Mouse (Mus musculus) G1E (cell line): Measurements from ENCODE around the gene Adm. TPM values are rescaled to one million over a fixed set of nuclear protein-coding genes. Genes with fewer than 3 reads are reported as not detected.

Experiments
- ATAC-seq: 2 replicates; pipeline ENCODE4 v1.8.0; 2016; ENCODE audit warnings: mild to moderate bottlenecking; ENCODE audit not compliant: insufficient number of reproducible peaks, poor library complexity, low FRiP score, severe bottlenecking; ENCODE audit errors: extremely low read depth
- DNase-seq: peaks from one replicate; pipeline ENCODE4 v3.0.0; 2012; ENCODE audit warnings: low spot score
- H3K27me3 ChIP-seq: 2 replicates; pipeline ENCODE4 v1.6.1; 2012; ENCODE audit warnings: mild to moderate bottlenecking, low read length, inconsistent platforms; ENCODE audit not compliant: insufficient read depth
- H3K36me3 ChIP-seq: replicated peaks from 2 replicates; pipeline ENCODE3; 2012; ENCODE audit warnings: mild to moderate bottlenecking, inconsistent platforms
- H3K4me1 ChIP-seq: 2 replicates; pipeline ENCODE4 v1.6.1; 2012; ENCODE audit warnings: low read depth, low read length, inconsistent platforms, mixed read lengths; ENCODE audit not compliant: insufficient read depth
- H3K4me3 ChIP-seq: 2 replicates; pipeline ENCODE4 v1.5.1; 2012; ENCODE audit warnings: low read depth, mild to moderate bottlenecking, inconsistent platforms, low read length, moderate library complexity, mixed read lengths
- H3K9me3 ChIP-seq: replicated peaks from 2 replicates; pipeline ENCODE4 v1.6.1; 2012; ENCODE audit warnings: inconsistent platforms
- CTCF ChIP-seq: IDR thresholded peaks from 2 replicates; pipeline ENCODE4 v1.5.1; 2012; ENCODE audit warnings: low read depth, low read length, inconsistent platforms, mixed read lengths
- GATA1 ChIP-seq: IDR thresholded peaks from 2 replicates; pipeline ENCODE4 v1.6.1; 2012; ENCODE audit warnings: borderline replicate concordance, low read length, inconsistent platforms, mixed read lengths
- GATA2 ChIP-seq: IDR thresholded peaks from 2 replicates; pipeline ENCODE4 v1.6.1; 2012; ENCODE audit warnings: low read depth, low read length, inconsistent platforms, borderline replicate concordance
- POLR2AphosphoS5 ChIP-seq: IDR thresholded peaks from 2 replicates; pipeline ENCODE4 v1.6.1; 2012; ENCODE audit warnings: low read depth, low read length, inconsistent platforms; ENCODE audit not compliant: insufficient replicate concordance
- TAL1 ChIP-seq: conservative IDR thresholded peaks from 2 replicates; pipeline ENCODE4 v1.6.1; 2012; ENCODE audit warnings: low read depth, low read length, inconsistent platforms, mixed read lengths
- polyA plus RNA-seq: library from polyadenylated mRNA; stranded (reverse); fragments of >175 nt; gene quantifications from 2 replicates; pipeline ENCODE4 v1.2.3, GENCODE M21; 2012
- total RNA-seq, 2 experiments: library from RNA; stranded (forward) in 1 of 2; stranded (reverse) in 1 of 2; fragments of 200-1000 nt in 1 of 2; fragments of >200 nt in 1 of 2; fragmentation: Nextera tagmentation in 1 of 2; gene quantifications; 2 replicates each; pipeline ENCODE4 v1.2.3; 2014 to 2017

Gene Adm
- total and polyA plus RNA-seq, 3 experiments = not detected

DNA sequence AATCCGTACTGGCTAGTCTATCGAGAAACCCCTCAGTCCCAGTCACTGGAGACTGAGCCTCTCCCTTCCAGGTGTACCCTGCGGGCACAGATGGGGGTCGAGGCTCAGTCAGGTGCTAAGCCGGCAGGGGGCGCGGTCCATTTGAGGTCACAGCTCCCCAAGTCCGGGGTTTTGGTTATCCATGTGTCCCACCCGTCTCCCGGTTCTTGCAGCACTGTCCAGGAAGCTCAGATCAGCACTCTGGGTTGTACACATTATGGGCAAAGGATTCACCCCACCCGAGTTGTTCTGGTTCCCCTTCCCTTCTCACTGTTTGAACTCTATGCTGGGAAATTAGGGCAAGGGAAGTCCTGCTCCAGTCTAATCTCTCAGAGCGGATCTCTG is 370 bp upstream of the Adm start:
- peaks cover 27% of the 10 kb centered on the region for H3K27me3 ChIP-seq
- H3K36me3 ChIP-seq = no peaks in the 10 kb centered on the region
- TF ChIP-seq TAL1 (no peak), GATA1 (no peak), CTCF (no peak), POLR2AphosphoS5 (no peak), GATA2 (no peak)
- H3K4me3 ChIP-seq = no peak overlapping the region
- DNase-seq = no peak
- peaks cover 3% of the 10 kb centered on the region; the same call in 1 of the 2 replicates for H3K4me1 ChIP-seq
- no peak for ATAC-seq
- no peaks in the 10 kb centered on the region for H3K9me3 ChIP-seq

DNA sequence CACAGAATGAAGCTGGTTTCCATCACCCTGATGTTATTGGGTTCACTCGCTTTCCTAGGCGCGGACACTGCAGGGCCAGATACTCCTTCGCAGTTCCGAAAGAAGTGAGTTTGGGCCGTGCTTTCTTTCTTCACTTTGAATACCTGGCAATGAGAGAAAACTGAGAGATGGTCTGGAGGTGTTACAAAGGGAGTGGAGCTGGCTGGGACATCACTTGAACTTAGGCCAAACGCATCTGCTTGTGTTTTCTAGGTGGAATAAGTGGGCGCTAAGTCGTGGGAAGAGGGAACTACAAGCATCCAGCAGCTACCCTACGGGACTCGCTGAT is 776 bp downstream of the Adm start:
- Histone ChIP-seq H3K36me3 (no peaks in the 10 kb centered on the region), H3K4me3 (no peak overlapping the region), H3K4me1 (peaks cover 3% of the 10 kb centered on the region; the same call in 1 of the 2 replicates), H3K27me3 (peaks cover 27% of the 10 kb centered on the region), H3K9me3 (no peaks in the 10 kb centered on the region)
- ATAC-seq = no peak
- no peak for DNase-seq
- no peak for TF ChIP-seq POLR2AphosphoS5

DNA sequence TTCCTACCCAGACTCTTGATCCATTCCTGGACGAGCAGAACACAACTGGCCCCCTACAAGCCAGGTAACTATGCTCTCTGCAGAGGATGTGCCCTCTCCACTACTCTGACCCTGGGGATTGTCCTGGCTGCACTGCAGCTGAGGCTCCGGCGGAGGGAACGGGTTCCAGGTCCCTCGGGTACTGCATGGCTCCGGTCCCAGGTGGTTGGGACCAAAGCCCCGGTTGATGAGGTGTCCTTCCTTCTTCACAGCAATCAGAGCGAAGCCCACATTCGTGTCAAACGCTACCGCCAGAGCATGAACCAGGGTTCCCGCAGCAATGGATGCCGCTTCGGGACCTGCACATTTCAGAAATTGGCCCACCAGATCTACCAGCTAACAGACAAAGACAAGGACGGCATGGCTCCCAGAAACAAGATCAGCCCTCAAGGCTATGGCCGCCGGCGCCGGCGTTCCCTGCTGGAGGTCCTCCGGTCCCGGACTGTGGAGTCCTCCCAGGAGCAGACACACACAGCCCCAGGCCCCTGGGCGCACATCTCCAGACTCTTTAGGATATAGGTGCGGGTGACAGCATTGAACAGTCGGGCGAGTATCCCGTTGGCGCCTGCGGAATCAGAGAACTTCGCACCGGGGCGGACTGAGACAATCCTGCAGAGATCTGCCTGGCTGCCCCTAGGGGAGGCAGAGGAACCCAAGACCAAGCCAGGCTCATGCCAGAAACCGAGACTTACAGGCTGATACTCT is 1.3 kb downstream of the Adm start:
- DNase-seq = no peak
- H3K9me3 ChIP-seq = no peaks in the 10 kb centered on the region
- H3K4me1 ChIP-seq = peaks cover 3% of the 10 kb centered on the region; the same call in 1 of the 2 replicates
- peaks cover 27% of the 10 kb centered on the region for H3K27me3 ChIP-seq
- no peak overlapping the region for H3K4me3 ChIP-seq
- no peaks in the 10 kb centered on the region for H3K36me3 ChIP-seq
- no peak for TF ChIP-seq GATA2
- no peak for ATAC-seq

DNA sequence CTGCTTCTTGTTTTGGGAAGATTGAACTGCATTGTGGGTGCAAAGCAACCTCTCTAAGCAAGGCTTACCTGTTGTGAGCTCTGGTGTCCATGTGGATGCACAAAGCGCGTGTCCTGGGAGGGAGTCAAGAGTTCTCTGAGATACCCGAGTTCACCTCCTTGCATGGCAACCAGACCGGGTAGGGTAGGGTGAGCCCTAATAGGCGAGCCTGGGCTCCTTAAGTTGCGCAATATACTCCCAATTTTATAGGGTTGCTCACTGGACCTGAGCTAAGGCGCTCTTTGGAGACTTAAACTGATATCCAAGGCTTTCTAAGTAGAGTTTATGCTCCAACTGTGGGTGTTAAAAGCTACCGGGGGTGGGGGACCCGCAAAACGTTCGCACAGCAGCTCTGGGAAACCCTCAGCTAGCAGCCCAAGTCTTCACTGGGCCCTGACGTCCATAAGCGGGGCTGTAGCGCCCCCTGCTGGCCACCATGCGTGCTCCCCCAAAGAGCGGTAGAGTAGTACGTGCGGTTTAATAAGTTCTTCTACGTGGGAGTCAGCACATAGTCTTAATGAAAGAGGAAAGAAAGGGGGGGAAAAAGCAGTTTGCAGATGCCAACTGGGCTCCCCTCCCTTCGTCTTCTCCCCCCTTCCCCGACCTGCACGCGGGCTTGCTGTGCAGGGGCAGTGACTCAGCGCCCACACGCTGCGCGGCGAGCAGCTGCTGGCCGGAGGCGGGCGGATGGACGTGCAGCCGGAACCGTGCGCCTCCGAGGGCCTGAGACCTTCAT is 2.6 kb downstream of the Adm start:
- Histone ChIP-seq H3K4me1 (peaks cover 3% of the 10 kb centered on the region; the same call in 1 of the 2 replicates), H3K27me3 (peaks cover 27% of the 10 kb centered on the region), H3K9me3 (no peaks in the 10 kb centered on the region), H3K4me3 (no peak overlapping the region; the same call in 1 of the 2 replicates), H3K36me3 (no peaks in the 10 kb centered on the region)
- ATAC-seq = no peak; the same call in 1 of the 2 replicates
- peak; percentile 41 for DNase-seq
- TF ChIP-seq POLR2AphosphoS5 (no peak), GATA2 (no peak), TAL1 (no peak), GATA1 (no peak), CTCF (peak; percentile 58)

DNA sequence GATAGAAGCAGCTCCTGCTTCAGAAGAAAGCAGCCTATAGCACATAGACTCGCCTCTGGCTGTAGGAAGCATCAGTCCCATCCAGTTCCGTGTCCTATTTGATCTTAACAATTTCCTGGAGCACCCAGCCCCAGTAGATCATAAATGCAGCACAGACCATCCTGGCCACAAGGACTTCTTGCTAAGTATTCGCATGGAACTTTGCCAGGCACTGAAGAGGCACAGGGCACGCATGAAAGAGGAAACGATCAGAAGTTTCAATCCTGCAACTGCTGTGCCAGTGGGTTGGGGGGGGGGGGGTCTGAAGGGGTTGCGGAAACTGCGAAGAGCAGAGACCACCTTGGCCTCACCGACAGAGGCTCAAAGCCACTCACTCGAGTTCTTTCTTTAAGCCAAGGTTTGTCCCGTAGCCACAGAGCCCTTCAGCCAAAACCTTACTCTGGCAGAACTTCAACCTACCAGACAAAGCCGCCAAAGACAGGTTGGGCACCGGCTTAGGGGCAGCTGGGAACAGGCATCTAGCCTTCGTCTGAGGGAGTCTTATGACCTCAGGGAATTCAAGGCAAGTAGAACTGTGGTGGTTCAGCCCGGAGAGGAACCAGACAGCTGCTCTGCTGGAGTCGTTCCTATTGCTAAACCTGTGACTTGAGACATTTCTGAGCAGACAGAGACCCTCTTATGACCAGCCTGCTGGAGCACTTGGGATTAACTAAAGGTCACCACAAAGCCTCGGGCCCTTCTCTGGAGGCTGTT is 3.9 kb downstream of the Adm start:
- no peak overlapping the region for H3K4me3 ChIP-seq

DNA sequence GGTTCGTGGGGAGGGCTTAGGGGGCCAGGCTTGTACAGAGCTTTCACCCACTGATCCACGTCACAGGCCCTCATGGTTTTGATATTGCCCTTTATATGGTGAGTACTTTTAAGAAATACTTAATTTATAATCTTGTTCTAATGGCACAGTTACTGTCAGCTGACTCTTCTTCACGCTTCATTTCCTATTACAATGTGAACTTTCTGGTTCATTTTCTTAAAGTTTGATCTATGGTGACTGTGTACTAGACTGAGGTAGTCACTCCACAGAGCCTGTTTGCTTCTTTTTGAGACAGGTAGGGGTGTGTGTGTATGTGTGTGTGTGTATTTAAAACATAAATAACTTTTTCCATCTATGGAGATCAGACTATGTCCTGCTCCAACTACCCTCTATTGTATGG is 8.5 kb downstream of the Adm start:
- no peaks in the 10 kb centered on the region for H3K9me3 ChIP-seq

More for the DNA sequence above, 3.9 kb downstream of the Adm start:
- no peak for ATAC-seq
- TF ChIP-seq TAL1 = no peak
- no peak for TF ChIP-seq GATA1
- no peak for TF ChIP-seq CTCF
- TF ChIP-seq GATA2 = no peak
- no peak for TF ChIP-seq POLR2AphosphoS5
- Histone ChIP-seq H3K4me1 (peaks cover 3% of the 10 kb centered on the region; the same call in 1 of the 2 replicates), H3K9me3 (no peaks in the 10 kb centered on the region), H3K27me3 (peaks cover 21% of the 10 kb centered on the region), H3K36me3 (no peaks in the 10 kb centered on the region)
- no peak for DNase-seq

More for the DNA sequence above, 8.5 kb downstream of the Adm start:
- ATAC-seq (no peak), DNase-seq (no peak)
- peaks cover 3% of the 10 kb centered on the region; the same call in 1 of the 2 replicates for H3K27me3 ChIP-seq
- no peaks in the 10 kb centered on the region for H3K36me3 ChIP-seq
- TF ChIP-seq GATA1 (no peak), GATA2 (no peak), POLR2AphosphoS5 (no peak), TAL1 (no peak), CTCF (no peak)
- no peak overlapping the region for H3K4me3 ChIP-seq
- H3K4me1 ChIP-seq = no peaks in the 10 kb centered on the region
